ENCODE assay signal across 16 mouse cellular contexts in the genomic region with DNA sequence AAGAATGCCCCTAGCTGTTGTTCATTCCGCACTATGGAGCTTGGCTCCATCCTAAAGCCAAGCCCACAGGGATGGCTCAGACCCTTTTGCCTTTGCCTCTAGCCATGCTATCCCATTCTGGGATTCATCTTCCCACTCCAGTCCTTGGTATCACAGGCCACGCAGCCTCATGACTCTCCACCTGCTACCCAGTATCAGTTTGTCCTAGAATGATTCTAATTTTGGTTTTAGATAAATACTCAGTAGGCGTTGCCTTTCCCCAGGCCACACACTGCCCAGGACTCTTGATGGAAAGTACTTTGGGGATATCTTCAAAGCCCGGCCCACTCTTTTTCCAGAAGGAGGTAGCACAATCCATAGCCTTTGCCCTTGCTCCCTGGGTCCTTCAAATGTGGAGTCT.
"Had no signal": no experiment of that assay in that cellular context is flagged by ENCODE, and none has a peak within 500 bp of the region (broad histone marks: within the 10 kb centered on the region; RNA-seq: fewer than 3 reads in every experiment).

No protein-coding gene starts in this region.

- DNase-seq: kidney, adult 2 months; kidney, postnatal 25 days; layer of hippocampus, adult 9-11 months; liver, embryonic 13.5 days; lung, adult 2 months; lung, postnatal 14 days; right cerebral cortex, adult 18-20 months; right cerebral cortex, postnatal 14 days; right cerebral cortex, postnatal 4 days had no signal

- H3K27me3 ChIP-seq: liver, embryonic 13.5 days; midbrain, embryonic 12.5 days; midbrain, embryonic 15.5 days; neural tube, embryonic 12.5 days; neural tube, embryonic 15.5 days had no signal

- ATAC-seq: midbrain, embryonic 15.5 days had no signal

- H3K4me2 ChIP-seq: liver, embryonic 13.5 days; midbrain, embryonic 12.5 days; midbrain, embryonic 15.5 days; neural tube, embryonic 12.5 days; neural tube, embryonic 15.5 days had no signal

- H3K9me3 ChIP-seq: liver, embryonic 13.5 days; midbrain, embryonic 12.5 days; midbrain, embryonic 15.5 days; neural tube, embryonic 12.5 days; neural tube, embryonic 15.5 days had no signal

- H3K9ac ChIP-seq: liver, embryonic 13.5 days; midbrain, embryonic 12.5 days; midbrain, embryonic 15.5 days; neural tube, embryonic 12.5 days; neural tube, embryonic 15.5 days had no signal

- H3K4me1 ChIP-seq: liver, embryonic 13.5 days; midbrain, embryonic 15.5 days; neural tube, embryonic 15.5 days had no signal

- H3K27ac ChIP-seq: kidney, postnatal 0 days; layer of hippocampus, adult 2 months; liver, embryonic 13.5 days; macrophage; midbrain, embryonic 12.5 days; midbrain, embryonic 15.5 days; neural tube, embryonic 12.5 days; neural tube, embryonic 15.5 days had no signal

- H3K4me3 ChIP-seq: layer of hippocampus, adult 2 months; liver, embryonic 13.5 days; midbrain, embryonic 12.5 days; midbrain, embryonic 15.5 days; neural tube, embryonic 12.5 days; neural tube, embryonic 15.5 days had no signal

- H3K36me3 ChIP-seq: liver, embryonic 13.5 days; midbrain, embryonic 12.5 days; midbrain, embryonic 15.5 days; neural tube, embryonic 12.5 days; neural tube, embryonic 15.5 days had no signal
